Mouse (Mus musculus) C2C12 (cell line): Measurements from ENCODE around the gene 2010300C02Rik. TPM values are rescaled to one million over a fixed set of nuclear protein-coding genes. Genes with fewer than 3 reads are reported as not detected.
A peak's percentile ranks its signal among the peaks of the same experiment; 100 is the strongest.

Source experiments
- H3K27me3 ChIP-seq: one replicate; pipeline ENCODE4 v1.6.1; 2011; ENCODE audit not compliant: control insufficient read depth, insufficient read depth, insufficient read length
- H3K36me3 ChIP-seq: one replicate; pipeline ENCODE4 v1.6.1; 2011; ENCODE audit not compliant: control insufficient read depth, insufficient read depth
- H3K4me3 ChIP-seq: one replicate; pipeline ENCODE4 v1.5.1; 2011; ENCODE audit warnings: mild to moderate bottlenecking, control low read depth; ENCODE audit not compliant: poor library complexity, insufficient read depth, severe bottlenecking
- H3K79me2 ChIP-seq: one replicate; pipeline ENCODE4 v1.6.1; 2011; ENCODE audit not compliant: control insufficient read depth, insufficient read depth
- H3K79me3 ChIP-seq: one replicate; pipeline ENCODE4 v1.6.1; 2011; ENCODE audit warnings: low read depth, control low read depth
- H3ac ChIP-seq: one replicate; pipeline ENCODE3; 2011; ENCODE audit warnings: low read depth; ENCODE audit not compliant: control insufficient read depth, insufficient read length
- CEBPB ChIP-seq: IDR thresholded peaks from one replicate; pipeline ENCODE4 v1.6.1; 2011; ENCODE audit warnings: low read depth, mild to moderate bottlenecking, control low read depth, moderate library complexity
- CTCF ChIP-seq: IDR thresholded peaks from one replicate; pipeline ENCODE4 v1.5.1; 2011; ENCODE audit not compliant: control insufficient read depth, insufficient read depth, insufficient read length
- FOSL1 ChIP-seq: IDR thresholded peaks from one replicate; pipeline ENCODE4 v1.8.0; 2011; ENCODE audit warnings: mild to moderate bottlenecking, low read length; ENCODE audit not compliant: poor library complexity, insufficient read depth, severe bottlenecking
- MAX ChIP-seq: IDR thresholded peaks from one replicate; pipeline ENCODE4 v1.6.1; 2011; ENCODE audit warnings: mild to moderate bottlenecking, control low read depth
- MYOD1 ChIP-seq: IDR thresholded peaks from one replicate; pipeline ENCODE4 v1.6.1; 2011; ENCODE audit warnings: low read depth; ENCODE audit not compliant: control insufficient read depth, insufficient read length
- MYOG ChIP-seq: IDR thresholded peaks from one replicate; pipeline ENCODE4 v1.6.1; 2011; ENCODE audit not compliant: control insufficient read depth, insufficient read length; ENCODE audit errors: extremely low read depth
- USF1 ChIP-seq: IDR thresholded peaks from one replicate; pipeline ENCODE4 v1.6.1; 2011; ENCODE audit warnings: low read depth, mild to moderate bottlenecking, control low read depth, moderate library complexity
- polyA plus RNA-seq: library from polyadenylated mRNA; unstranded; fragments of >200 nt; fragmentation: generic; extraction: Trizol; gene quantifications from one replicate; pipeline ENCODE4 v1.2.1, GENCODE M21; 2012; ENCODE audit warnings: missing spikeins

Gene 2010300C02Rik
- polyA plus RNA-seq, 1 experiment: not detected

- TF ChIP-seq CTCF: peak; percentile 70
- TF ChIP-seq MYOD1: no peak
- no peak for TF ChIP-seq FOSL1
- no peak for TF ChIP-seq USF1
- no peak for TF ChIP-seq MYOG
- TF ChIP-seq CEBPB: no peak
- Histone ChIP-seq H3ac (no peak overlapping the region), H3K36me3 (no peaks in the 10 kb centered on the region), H3K4me3 (no peak overlapping the region), H3K27me3 (no peaks in the 10 kb centered on the region), H3K79me3 (no peaks in the 10 kb centered on the region), H3K79me2 (no peaks in the 10 kb centered on the region)
Measured at GRCm38 (mm10) chr1:37678327-37679123, 41.4 kb downstream of the 2010300C02Rik start.

- Histone ChIP-seq H3K4me3 (no peak overlapping the region), H3K36me3 (no peaks in the 10 kb centered on the region), H3K79me2 (no peaks in the 10 kb centered on the region), H3K79me3 (no peaks in the 10 kb centered on the region), H3ac (no peak overlapping the region), H3K27me3 (no peaks in the 10 kb centered on the region)
- no peak for TF ChIP-seq FOSL1
- no peak for TF ChIP-seq USF1
- no peak for TF ChIP-seq MYOG
- no peak for TF ChIP-seq MAX
- TF ChIP-seq CTCF: no peak
- TF ChIP-seq CEBPB: no peak
- TF ChIP-seq MYOD1: no peak
Measured at GRCm38 (mm10) chr1:37676967-37677512, 42.8 kb downstream of the 2010300C02Rik start.

GRCm38 (mm10) chr1:37675444-37675843, 44.4 kb downstream of the 2010300C02Rik start:
- Histone ChIP-seq H3K79me3 (no peaks in the 10 kb centered on the region), H3K79me2 (no peaks in the 10 kb centered on the region), H3K4me3 (no peak overlapping the region), H3K36me3 (no peaks in the 10 kb centered on the region), H3ac (no peak overlapping the region), H3K27me3 (peaks cover 3% of the 10 kb centered on the region)
- TF ChIP-seq CTCF: no peak
- no peak for TF ChIP-seq USF1
- no peak for TF ChIP-seq MAX
- TF ChIP-seq MYOG: no peak
- TF ChIP-seq FOSL1: no peak
- TF ChIP-seq CEBPB: no peak
- TF ChIP-seq MYOD1: no peak

- peaks cover 8% of the 10 kb centered on the region for H3K27me3 ChIP-seq
- no peak overlapping the region for H3ac ChIP-seq
- TF ChIP-seq MAX (no peak), FOSL1 (no peak)
- no peak overlapping the region for H3K4me3 ChIP-seq
- H3K79me2 ChIP-seq: no peaks in the 10 kb centered on the region
- no peaks in the 10 kb centered on the region for H3K36me3 ChIP-seq
- no peaks in the 10 kb centered on the region for H3K79me3 ChIP-seq
Measured at GRCm38 (mm10) chr1:37674266-37674665, 45.6 kb downstream of the 2010300C02Rik start.

- H3ac ChIP-seq: no peak overlapping the region
- H3K36me3 ChIP-seq: no peaks in the 10 kb centered on the region
- H3K79me2 ChIP-seq: no peaks in the 10 kb centered on the region
- no peak for TF ChIP-seq CEBPB
- TF ChIP-seq FOSL1: no peak
- TF ChIP-seq CTCF: no peak
- no peak for TF ChIP-seq MAX
- no peak for TF ChIP-seq USF1
- peaks cover 15% of the 10 kb centered on the region for H3K27me3 ChIP-seq
- H3K4me3 ChIP-seq: no peak overlapping the region
- H3K79me3 ChIP-seq: no peaks in the 10 kb centered on the region
Measured at GRCm38 (mm10) chr1:37671316-37671715, 48.6 kb downstream of the 2010300C02Rik start.

- no peak overlapping the region for H3ac ChIP-seq
- no peaks in the 10 kb centered on the region for H3K36me3 ChIP-seq
- H3K79me2 ChIP-seq: no peaks in the 10 kb centered on the region
- H3K79me3 ChIP-seq: no peaks in the 10 kb centered on the region
- TF ChIP-seq MAX (no peak), CTCF (no peak), USF1 (no peak), MYOG (no peak), FOSL1 (no peak), MYOD1 (no peak), CEBPB (no peak)
- H3K27me3 ChIP-seq: peaks cover 17% of the 10 kb centered on the region
- H3K4me3 ChIP-seq: no peak overlapping the region
Measured at GRCm38 (mm10) chr1:37667386-37667785, 52.5 kb downstream of the 2010300C02Rik start.
